Mouse (Mus musculus) spleen, adult 2 months (tissue): ENCODE measurements around the gene 1700012B07Rik. TPM values are rescaled to one million over a fixed set of nuclear protein-coding genes. Genes with fewer than 3 reads are reported as not detected.

Experiments used
- DNase-seq, 2 experiments: peaks; one replicate each; pipeline versions ENCODE4 v3.0.0 to v3.0.0-alpha.2; 2012 to 2021; ENCODE audit warnings: low spot score in 2 of 2, low read depth in 1 of 2
- H3K27ac ChIP-seq: fragments of 200-500 bp; 2 replicates; pipeline ENCODE4 v1.5.1; 2012; ENCODE audit warnings: low read length, inconsistent platforms; ENCODE audit not compliant: insufficient read depth
- H3K27me3 ChIP-seq: fragments of 200-500 bp; 2 replicates; pipeline ENCODE4 v1.6.1; 2012; ENCODE audit warnings: mild to moderate bottlenecking, moderate library complexity, low read length, inconsistent platforms; ENCODE audit not compliant: control insufficient read depth, insufficient read depth
- H3K36me3 ChIP-seq: fragments of 200-500 bp; 2 replicates; pipeline ENCODE4 v1.6.1; 2012; ENCODE audit warnings: mild to moderate bottlenecking, low read length, inconsistent platforms; ENCODE audit not compliant: control insufficient read depth, insufficient read depth
- H3K4me1 ChIP-seq: fragments of 200-500 bp; 2 replicates; pipeline ENCODE4 v1.6.1; 2011; ENCODE audit warnings: inconsistent platforms; ENCODE audit not compliant: control insufficient read depth, insufficient read depth, insufficient read length
- H3K4me3 ChIP-seq: fragments of 200-500 bp; 2 replicates; pipeline ENCODE4 v1.5.1; 2011; ENCODE audit warnings: mild to moderate bottlenecking, inconsistent platforms; ENCODE audit not compliant: insufficient read depth, insufficient read length; ENCODE audit errors: extremely low read depth
- CTCF ChIP-seq: fragments of 200-500 bp; IDR thresholded peaks from 2 replicates; pipeline ENCODE4 v1.5.1; 2011; ENCODE audit warnings: mild to moderate bottlenecking, inconsistent platforms; ENCODE audit not compliant: insufficient read depth, insufficient read length, insufficient replicate concordance; ENCODE audit errors: extremely low read depth
- POLR2A ChIP-seq: fragments of 200-500 bp; IDR thresholded peaks from 2 replicates; pipeline ENCODE4 v1.6.1; 2011; ENCODE audit warnings: low read depth, low read length, inconsistent platforms
- WGBS: fragments of 180-500 bp; shearing (Covaris S2); methylation state at CpG from one replicate; pipeline ENCODE4 v1.1.7; 2018; 5-methylcytosine and 5-hydroxymethylcytosine counted together
- polyA plus RNA-seq: library from polyadenylated mRNA; depleted of rRNA; stranded (reverse); fragments of >200 nt; gene quantifications from 2 replicates; pipeline ENCODE4 v1.2.3, GENCODE M21; 2012

Gene 1700012B07Rik
- polyA plus RNA-seq, 1 experiment: not detected

GRCm38 (mm10) chr11:109790221-109790620 lies 37.6 kb downstream of the 1700012B07Rik start:
- no peak overlapping the region for H3K27ac ChIP-seq
- DNase-seq: no peak
- no peaks in the 10 kb centered on the region for H3K36me3 ChIP-seq
- H3K27me3 ChIP-seq: no peaks in the 10 kb centered on the region
- H3K4me1 ChIP-seq: no peaks in the 10 kb centered on the region
- WGBS: 86% methylated on average over 8 of the region's 8 CpGs
- H3K4me3 ChIP-seq: no peak overlapping the region
- TF ChIP-seq CTCF (no peak), POLR2A (no peak)

- no peak for TF ChIP-seq CTCF
- no peak for TF ChIP-seq POLR2A
- H3K36me3 ChIP-seq: no peaks in the 10 kb centered on the region
Observed at GRCm38 (mm10) chr11:109785392-109785791, 42.5 kb downstream of the 1700012B07Rik start.

GRCm38 (mm10) chr11:109771381-109771780 lies 56.5 kb downstream of the 1700012B07Rik start:
- no peak for DNase-seq
- no peak overlapping the region for H3K27ac ChIP-seq
- no peaks in the 10 kb centered on the region for H3K36me3 ChIP-seq
- H3K4me3 ChIP-seq: no peak overlapping the region
- H3K27me3 ChIP-seq: no peaks in the 10 kb centered on the region
- no peaks in the 10 kb centered on the region for H3K4me1 ChIP-seq
- no peak for TF ChIP-seq CTCF
- no peak for TF ChIP-seq POLR2A
- 82% methylated on average over 1 of the region's 1 CpGs for WGBS

More at GRCm38 (mm10) chr11:109785392-109785791, 42.5 kb downstream of the 1700012B07Rik start:
- H3K4me3 ChIP-seq: no peak overlapping the region
- no peak for DNase-seq
- no peaks in the 10 kb centered on the region for H3K27me3 ChIP-seq
- WGBS: 53% methylated on average over 5 of the region's 5 CpGs
- no peaks in the 10 kb centered on the region for H3K4me1 ChIP-seq
- H3K27ac ChIP-seq: no peak overlapping the region

DNA sequence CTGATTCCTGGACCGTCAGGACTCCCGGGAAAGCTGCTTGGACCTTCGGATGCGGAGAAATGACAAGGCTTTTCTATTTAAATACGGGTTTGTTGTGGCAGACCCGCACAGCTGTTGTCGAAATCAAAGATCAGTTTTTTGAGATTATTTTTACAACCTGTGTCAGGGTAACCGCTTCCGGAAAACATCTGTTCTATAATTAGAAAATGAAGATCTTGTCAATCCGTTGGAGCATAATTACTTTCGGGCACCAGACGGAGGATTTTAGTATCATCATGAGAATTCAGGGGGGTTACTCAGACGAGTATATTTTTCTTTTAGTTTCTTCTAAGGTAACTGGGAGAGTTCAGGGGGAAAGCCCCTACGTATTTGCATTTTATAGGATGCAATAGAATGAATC lies 57.7 kb downstream of the 1700012B07Rik start:
- Histone ChIP-seq H3K27ac (no peak overlapping the region), H3K36me3 (no peaks in the 10 kb centered on the region), H3K27me3 (no peaks in the 10 kb centered on the region), H3K4me3 (no peak overlapping the region), H3K4me1 (no peaks in the 10 kb centered on the region)
- 79% methylated on average over 14 of the region's 14 CpGs for WGBS
- no peak for DNase-seq
- no peak for TF ChIP-seq POLR2A
- no peak for TF ChIP-seq CTCF

GRCm38 (mm10) chr11:109769091-109769490 lies 58.8 kb downstream of the 1700012B07Rik start:
- Histone ChIP-seq H3K4me1 (no peaks in the 10 kb centered on the region), H3K27ac (no peak overlapping the region), H3K27me3 (no peaks in the 10 kb centered on the region), H3K36me3 (no peaks in the 10 kb centered on the region), H3K4me3 (no peak overlapping the region)
- no peak for DNase-seq
- TF ChIP-seq POLR2A: no peak
- TF ChIP-seq CTCF: no peak
- 63% methylated on average over 5 of the region's 5 CpGs for WGBS

GRCm38 (mm10) chr11:109760063-109760462 lies 67.8 kb downstream of the 1700012B07Rik start:
- 95% methylated on average over 7 of the region's 7 CpGs for WGBS
- no peak overlapping the region for H3K27ac ChIP-seq
- no peak for DNase-seq
- no peak overlapping the region for H3K4me3 ChIP-seq
- H3K4me1 ChIP-seq: no peaks in the 10 kb centered on the region
- no peaks in the 10 kb centered on the region for H3K36me3 ChIP-seq
- no peak for TF ChIP-seq CTCF
- TF ChIP-seq POLR2A: no peak
- no peaks in the 10 kb centered on the region for H3K27me3 ChIP-seq

DNA sequence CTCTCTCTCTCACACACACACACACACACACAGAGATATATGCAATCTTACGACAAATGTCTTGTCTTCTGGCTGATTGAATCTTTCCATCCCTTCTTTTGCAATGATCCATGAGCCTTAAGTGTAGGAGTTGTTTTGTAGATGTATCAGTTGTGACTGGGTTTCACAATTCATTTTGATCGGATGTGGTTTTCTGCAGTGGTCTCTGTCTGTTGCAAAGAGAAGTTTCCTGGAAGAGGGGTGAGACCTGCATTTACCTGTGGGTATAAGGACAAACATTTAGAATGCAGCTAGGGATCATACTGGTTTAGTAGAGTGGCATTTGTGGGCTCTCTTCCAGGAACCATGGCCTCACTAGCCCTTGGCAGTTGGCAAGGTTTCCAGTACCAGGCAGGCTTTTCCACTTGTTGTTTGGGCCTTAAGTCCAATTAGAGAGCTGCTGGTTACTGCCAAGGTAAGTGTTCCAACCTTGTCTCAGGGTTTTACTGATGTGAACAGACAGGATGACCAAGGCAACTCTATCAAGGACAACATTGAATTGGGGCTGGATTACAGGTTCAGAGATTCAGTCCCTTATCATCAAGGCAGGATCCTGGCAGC lies 69.1 kb downstream of the 1700012B07Rik start:
- TF ChIP-seq POLR2A: no peak
- TF ChIP-seq CTCF: no peak
- WGBS: 78% methylated on average over 2 of the region's 2 CpGs
- DNase-seq: no peak
- no peaks in the 10 kb centered on the region for H3K36me3 ChIP-seq
- no peaks in the 10 kb centered on the region for H3K4me1 ChIP-seq
- no peak overlapping the region for H3K27ac ChIP-seq
- no peaks in the 10 kb centered on the region for H3K27me3 ChIP-seq
- H3K4me3 ChIP-seq: no peak overlapping the region
